Mouse (Mus musculus) frontal cortex, postnatal 14 days (tissue): Measurements from ENCODE around the gene Olfr1442.
"Not testable (repeated sequence)": the region's sequence is repeated elsewhere in the genome, so short reads cannot be mapped to it uniquely, and the experiment has no call there.

Source experiments
- DNase-seq, 2 experiments: peaks; one replicate each; pipeline ENCODE4 v3.0.0; 2022; ENCODE audit warnings: low spot score in 2 of 2

Gene Olfr1442

DNA sequence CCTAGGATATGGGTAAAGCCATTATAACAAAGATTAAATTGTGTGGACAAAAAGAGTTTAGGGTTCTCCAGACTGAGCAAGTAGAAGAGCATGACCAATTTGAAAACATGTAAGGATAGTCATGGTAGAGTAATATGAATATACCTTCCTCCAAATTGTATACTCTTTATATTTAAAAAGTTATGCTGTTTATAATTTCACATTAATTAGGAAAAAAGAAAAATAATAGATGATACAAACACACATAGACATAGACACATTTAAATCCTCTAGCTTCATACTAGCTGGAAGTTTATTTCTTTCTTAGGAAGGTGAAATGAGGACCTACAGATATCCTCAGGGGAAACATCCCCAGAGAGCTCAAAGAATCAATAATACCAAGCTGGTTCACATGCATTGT is at the start of gene Olfr1442:
Olfr1442 (plus strand) TSS at position 301 of the 400 bp plus-strand sequence.
- no peak for DNase-seq

DNA sequence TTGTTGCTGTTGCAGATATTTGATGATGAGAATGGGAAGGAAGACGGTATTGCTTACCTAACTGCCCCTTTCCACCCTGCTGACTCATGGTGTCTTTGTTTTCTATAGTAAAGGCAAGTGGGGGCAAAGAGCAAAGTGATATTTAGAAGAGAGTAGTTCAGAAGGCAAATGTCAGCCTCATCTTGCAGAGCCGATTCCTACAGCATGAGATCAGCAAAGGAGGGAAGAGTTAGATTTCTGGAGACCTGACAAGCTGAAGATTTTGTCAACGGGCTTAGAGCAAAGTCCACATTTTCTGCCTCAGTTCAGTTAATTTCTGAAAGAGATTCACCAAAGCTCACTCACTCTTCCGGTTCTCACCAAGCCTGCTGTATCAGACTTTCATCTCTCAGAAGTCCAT is 37.1 kb upstream of the Olfr1442 start, which contains the start of gene Glyat:
Glyat (plus strand) TSS at position 133 of the 400 bp plus-strand sequence.
- no peak for DNase-seq

DNA sequence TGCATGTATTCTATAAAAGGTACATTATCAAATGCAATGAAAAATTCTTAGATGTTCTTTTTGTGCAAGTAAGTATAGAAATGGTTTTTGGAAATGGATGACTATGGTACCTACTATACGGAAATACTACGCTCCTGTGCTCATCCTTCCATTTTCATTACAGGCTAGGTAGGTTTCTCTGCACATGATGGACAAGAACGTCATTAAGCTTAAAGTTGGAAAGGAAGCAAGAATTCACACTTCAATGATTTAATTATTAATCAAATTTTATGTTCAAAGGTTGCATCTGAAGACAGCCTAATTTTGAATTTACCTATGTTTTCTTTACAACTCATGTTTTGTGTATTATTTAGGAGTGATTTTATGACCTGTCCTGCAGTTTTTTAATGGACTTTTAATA is 36.0 kb upstream of the Olfr1442 start:
- no peak for DNase-seq

DNA sequence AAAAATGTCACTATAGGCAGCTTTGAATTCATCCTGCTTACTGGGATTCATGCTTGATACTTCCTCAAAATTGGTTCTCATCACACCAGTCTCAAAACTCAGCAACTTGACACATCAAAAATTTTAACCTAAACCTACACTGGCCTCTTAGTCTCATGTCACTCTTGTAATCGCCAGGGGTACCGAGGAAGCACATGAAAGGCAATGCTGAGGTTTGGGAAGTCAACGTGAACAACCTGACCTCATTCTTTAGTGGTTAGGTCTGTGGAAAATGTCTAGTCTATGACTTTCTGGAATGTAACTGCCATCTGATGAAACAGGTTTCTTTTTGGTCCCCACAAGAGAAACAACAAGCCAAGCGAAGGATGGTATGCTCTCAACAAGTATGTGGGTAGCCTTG is 35.3 kb upstream of the Olfr1442 start:
- DNase-seq, result no peak

DNA sequence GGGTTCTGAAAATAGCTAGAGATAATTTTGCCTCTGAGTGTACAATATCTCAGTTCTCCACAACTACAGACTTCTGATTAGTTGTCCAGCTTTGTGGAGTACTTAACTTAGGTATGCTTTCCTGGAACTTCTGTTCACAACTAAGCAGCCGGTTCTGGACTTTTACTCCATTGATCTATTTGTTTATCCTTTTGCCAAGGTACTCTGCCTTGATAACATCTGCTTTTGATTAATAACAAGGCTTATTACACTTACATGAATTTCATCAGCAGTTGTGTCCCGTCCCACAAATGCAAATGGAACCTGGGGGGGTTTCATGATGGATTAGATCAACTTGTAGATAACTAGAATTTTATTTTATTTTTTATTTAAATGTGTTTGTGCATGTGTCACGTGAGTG is 33.4 kb upstream of the Olfr1442 start:
- DNase-seq, result no peak

DNA sequence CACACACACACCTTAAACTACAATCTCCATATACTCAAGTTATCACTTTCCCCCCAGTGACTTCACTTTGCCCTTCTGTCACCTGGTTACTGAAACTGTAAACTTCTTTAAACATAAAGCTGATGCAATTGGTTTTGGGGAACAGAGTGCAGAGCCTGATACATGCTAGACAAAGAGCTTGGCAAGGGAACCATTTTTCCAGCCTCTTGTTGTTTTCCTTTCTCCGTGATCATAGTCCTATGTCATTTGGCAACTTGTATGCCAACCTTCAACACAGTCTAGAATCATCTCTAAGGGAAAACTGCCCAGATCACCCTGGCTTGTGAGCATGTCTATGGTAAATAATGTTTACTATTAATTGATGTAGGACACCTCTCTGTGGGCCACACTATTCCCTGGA is 32.2 kb upstream of the Olfr1442 start:
- no peak for DNase-seq

DNA sequence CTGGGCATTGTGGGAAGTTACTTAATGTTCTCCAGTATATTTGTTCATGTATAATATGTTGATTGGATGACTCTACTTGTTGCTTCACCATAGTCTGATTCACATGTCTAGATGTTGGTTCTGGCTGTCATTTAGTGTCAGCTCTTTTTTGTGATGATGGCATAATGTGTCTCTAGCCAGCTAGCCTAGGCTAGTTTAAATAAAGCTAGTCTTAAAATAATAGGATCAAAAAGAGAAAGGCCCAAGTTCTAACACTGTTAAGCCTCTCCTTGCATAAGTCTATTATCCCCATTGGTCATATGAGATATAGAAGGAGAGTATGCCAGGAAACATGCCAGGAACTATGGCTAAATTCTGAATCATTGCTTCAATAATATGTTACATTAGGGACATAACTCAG is 20.7 kb upstream of the Olfr1442 start:
- no peak for DNase-seq

DNA sequence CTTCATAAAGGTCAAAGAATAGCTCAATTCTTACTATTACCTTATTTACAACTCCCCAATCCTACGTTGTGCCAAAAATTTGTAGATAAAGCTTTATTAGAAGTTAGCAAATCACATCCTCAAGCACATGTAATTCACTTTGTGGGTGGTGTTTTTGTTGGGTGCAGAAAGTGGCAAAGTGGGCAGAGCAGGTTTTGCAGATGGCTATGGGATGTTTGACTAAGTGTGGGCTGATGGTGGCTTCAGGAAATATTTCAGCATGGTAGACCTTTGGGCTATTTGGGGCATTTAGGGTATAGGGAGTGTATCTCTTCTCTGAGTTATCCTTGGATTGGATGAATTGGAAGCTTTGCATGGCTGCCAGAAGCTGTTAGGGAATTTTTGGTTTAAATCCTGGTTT is 4.1 kb upstream of the Olfr1442 start:
- no peak for DNase-seq

DNA sequence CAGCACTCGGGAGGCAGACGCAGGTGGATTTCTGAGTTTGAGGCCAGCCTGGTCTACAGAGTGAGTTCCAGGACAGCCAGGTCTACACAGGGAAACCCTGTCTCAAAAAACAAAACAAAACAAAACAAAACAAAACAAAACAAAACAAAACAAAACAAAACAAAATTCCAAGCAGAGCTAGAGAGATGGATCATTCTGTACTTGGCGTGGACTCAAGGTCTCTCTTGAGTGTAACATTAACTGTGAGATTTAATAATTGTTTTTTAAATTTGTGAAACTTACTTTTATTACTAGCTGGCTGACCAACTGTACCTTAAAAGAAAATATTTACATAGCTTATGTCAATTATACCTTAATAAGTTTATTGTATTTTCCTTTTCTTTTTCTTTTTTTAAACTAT is 1.6 kb upstream of the Olfr1442 start:
- not testable (repeated sequence) for DNase-seq

DNA sequence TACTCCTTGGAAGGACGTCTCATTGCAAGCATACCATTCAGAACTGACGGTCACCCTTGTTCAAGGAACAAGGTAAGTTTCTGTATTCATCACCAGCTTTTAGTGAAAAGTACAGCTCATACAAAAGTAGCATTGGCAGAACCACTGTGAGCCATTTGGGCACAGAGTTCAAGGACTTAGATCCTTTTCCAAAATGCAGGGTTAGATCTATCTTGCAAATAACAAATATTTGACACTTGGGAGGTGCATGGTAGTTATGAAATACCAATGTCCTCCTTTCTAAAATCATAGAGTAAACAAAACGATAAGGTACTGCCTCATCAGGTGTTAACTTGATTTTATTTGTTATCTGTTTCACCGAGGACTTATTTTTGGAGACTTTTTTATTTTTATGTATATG is 812 bp downstream of the Olfr1442 start:
- no peak for DNase-seq

DNA sequence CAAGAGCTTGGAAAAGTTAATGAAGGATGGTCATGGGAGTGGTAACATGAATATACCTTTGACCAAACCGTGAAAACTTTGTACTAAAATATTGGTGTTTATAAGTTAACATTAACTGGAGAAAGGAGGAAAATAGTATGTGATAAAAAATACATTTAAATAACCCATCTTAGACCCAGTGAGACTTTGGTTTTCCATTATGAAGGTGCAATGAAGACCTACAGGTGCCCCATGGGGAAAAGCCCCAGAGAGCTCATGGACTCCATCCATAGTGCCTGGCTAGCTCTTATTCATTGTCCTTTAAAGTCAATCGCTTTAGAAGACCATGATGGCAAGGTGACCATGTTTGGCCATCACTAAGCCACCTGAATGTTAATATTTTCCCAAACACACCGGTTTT is 7.6 kb downstream of the Olfr1442 start, which contains the start of gene Olfr1443:
Olfr1443 (plus strand) TSS at position 301 of the 400 bp plus-strand sequence.
- DNase-seq, result no peak

DNA sequence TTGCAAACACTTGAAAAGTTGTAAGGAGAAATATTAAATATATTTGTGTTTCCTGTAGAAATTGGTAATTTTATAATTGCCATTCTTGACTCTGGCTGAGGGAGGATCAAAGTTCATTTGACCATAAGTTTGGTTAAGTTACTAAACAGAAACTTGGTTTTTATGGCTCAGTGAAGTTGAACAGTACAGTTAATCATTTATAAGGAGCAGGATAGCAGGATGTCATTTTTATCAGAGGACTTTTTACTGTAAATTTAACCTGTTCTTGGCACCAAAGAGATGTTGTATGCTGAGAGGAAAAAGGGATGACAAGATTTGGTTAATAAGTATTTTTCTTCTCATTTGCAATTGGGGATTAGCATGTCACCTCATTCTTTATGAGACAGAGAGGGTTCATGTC is 14.4 kb downstream of the Olfr1442 start:
- DNase-seq, result no peak

DNA sequence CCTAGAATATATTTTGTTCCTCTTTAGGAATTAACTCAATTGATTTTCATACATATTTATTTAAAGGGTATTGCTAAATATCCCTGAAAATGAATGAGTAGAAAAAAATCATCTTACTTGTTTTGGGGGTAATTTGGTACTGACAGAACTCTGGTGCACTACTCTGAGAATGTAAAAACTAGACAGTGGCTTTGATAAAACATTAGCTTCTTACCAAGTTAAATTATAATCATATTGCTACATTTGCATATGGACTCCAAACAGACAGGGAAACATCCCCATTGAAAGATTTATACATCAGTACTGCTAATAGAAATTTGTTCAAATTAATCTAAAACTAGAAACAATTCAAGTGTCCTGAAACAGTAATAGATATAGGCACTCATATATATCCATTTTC is 15.0 kb downstream of the Olfr1442 start:
- no peak for DNase-seq

DNA sequence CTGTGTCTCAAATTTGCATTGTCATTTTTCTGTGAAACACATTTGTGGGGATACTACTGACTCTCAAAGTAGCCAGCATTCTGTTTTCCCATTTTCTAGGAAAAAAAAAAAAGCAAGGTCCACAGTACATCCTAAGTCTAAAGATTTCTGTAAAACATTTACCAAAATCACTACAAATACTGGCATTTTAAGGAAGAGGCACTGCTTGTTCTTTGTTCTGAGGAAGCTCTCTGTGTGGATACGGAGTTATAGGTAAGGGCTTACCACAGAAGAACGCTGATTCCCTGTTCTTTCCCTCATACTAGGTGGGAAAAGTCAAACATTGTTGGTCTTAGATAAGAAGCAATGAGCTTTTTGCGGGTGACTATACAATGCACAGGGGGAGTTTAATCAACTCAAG is 25.4 kb downstream of the Olfr1442 start, which contains the start of gene Keg1:
Keg1 (plus strand) TSS at position 197 of the 400 bp plus-strand sequence.
- no peak for DNase-seq

DNA sequence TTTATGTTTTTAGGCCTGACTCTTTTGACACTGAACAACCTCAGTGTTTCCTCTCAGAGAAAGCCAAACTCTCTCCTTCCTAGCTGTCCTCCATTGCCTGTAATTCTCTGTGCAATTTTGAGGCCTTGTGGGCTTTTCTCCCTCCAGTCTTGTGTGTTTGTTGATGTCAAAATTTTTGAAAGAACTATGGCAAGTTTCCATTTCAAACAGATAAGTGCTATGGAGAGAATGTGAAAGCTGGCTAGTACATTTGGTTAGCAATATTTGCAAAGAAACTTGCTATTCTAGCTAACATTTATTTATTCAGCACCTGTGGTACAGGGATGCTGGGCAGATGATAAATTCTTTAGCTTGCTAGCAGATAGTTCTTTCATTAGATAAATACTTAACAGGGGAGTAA is 26.0 kb downstream of the Olfr1442 start:
- no peak for DNase-seq

DNA sequence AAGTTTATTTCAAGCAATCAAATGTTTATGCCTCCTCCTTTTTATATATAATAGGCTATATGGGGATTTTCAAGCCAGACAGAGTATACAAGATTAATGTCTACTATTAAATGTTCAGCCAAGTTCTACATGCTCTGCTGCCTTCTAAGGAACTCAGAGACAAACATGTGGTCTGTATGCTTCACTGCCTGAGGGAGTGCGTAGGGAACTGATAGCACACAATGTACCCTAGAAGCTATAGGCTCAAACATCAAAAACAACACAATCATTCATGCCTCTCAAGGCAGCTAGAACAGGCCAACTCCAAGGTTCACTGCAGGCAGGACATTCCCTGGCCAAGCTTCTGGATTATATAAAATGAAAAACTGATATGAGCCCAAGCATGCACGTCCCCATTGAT is 38.2 kb downstream of the Olfr1442 start:
- DNase-seq, result no peak

DNA sequence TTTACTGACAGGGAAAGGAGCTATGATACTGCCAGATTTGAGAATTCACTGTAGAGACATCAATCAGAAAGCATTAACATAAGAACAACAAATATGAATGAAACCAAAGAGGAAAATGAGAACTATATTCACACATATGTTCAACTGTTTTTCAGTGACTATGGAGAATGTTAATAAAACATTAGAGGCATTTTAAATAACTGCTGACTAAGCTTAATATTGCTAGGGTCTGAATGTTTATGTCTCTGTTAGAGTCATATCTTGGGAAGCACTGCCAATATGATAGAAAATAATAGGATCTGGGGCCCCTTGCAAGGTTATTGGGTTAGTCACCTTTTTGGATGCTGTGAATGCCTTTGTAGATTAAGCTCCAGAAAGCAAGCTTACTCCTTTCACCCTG is 38.7 kb downstream of the Olfr1442 start:
- DNase-seq, result no peak

DNA sequence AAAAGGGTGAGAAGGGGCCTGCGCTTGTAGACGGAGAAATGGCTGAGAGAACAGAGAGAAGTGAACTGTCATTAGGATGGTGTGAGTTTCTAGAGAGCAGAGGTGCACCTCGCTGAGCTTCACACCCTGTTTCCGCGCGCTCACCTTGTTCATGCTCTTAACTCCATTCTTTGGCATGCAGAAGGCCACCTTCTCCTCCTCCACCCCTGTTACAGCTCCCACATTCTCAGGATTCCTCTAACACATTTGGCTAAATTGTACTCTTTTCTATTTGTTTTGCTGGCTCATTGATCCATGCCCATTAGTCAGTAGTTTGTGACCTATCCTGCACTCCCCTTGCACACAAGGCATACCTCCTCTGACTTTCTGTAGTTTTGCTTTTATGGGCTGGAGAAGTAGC is 49.0 kb downstream of the Olfr1442 start:
- DNase-seq, result no peak

DNA sequence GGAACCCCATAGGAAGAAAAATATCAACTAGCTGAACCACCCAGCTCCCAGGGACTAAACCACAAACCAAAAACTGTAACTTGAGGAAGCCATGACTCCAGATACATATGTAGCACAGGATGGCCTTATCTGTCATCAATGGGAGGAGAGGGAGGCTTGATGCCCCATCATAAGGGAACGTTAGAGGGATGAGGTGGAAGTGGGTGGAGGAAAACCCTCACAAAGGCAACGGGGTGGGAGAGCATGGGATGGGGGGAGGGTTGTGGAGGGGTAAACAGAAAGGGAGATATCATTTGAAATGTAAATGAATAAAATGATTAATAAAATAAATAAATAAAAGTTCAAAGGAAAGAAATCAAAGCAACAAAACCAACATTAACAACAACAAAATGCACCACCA is 50.2 kb downstream of the Olfr1442 start:
- no peak for DNase-seq

DNA sequence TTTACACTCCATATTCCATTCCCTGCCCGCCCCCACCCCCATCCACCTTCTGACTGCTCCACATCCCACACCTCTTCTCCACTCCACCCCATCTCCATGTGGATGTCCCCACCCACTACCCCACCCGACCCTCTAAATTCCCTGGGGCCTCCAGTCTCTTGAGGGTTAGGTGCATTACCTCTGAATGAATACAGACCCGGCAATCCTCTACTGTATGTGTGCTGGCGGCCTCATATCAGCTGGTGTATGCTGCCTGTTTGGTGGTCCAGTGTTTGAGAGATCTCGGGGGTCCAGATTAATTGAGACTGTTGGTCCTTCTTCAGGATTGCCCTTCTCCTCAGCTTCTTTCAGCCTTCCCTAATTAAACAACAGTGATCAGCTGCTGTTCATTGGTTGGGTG is 50.7 kb downstream of the Olfr1442 start:
- DNase-seq, result not testable (repeated sequence)

DNA sequence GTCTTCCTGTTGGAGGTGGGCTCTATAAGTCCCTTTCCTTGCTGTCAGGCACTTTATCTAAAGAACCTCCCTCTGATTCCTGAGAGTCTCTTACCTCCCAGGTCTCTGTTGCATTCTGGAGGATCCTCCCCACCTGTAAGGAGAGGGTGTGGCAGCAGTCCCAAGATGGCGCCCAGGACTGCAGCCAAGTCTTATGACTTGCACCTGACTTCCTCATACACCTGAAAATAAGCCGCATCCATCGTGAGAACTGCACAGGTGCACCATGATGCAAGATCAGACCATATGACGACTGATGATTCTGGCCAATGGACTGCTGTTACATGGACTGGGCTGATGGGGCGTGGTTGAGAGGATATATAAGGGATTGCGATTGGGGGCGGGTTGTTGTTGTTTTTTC is 51.4 kb downstream of the Olfr1442 start:
- DNase-seq, result not testable (repeated sequence)

DNA sequence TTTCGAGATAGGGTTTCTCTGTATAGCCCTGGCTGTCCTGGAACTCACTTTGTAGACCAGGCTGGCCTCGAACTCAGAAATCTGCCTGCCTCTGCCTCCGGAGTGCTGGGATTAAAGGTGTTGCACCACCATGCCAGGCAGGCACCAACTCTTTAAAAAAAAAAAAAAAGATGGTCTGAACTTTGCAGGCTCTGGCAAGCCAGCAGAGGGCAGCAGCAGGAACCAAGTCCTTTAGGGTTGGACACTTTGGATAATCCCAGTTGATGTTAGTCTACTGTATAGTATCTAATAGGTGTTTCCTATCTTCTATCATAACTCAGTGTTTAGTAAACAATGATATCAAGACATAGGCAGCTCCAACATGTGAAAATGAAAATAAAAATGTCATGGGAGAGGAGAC is 52.1 kb downstream of the Olfr1442 start:
- DNase-seq, result no peak

DNA sequence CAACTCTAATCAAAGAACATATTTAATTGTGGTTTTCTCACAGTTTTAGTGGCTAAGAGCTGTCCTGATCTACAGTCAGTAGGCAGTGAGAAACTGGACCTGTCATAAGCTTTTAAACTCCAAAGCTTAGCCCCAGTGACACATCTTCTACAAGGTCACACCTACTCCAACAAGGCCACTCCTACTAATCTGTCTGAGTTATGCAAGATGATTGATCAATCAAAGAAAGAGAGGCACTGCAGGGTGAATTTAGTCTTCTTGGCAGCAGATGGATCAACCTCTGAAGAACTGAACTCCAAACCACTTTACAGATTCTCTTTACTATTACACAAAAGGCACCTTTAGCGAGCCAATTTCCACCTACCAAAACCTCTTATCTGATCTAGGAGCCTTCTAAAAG is 55.6 kb downstream of the Olfr1442 start:
- no peak for DNase-seq
